Mouse (Mus musculus) fibroblast of lung, adult 2 months (primary cell): ENCODE measurements around the gene Casp7.

ENCODE experiments used
- DNase-seq: peaks from one replicate; pipeline ENCODE4 v3.0.0-alpha.2; 2011; ENCODE audit warnings: low read depth

Casp7 gene

GRCm38 (mm10) chr19:56470286-56471020 is 73.5 kb downstream of the Casp7 start:
- no peak for DNase-seq

- no peak for DNase-seq
These were observed 75.0 kb downstream of the Casp7 start for GRCm38 (mm10) chr19:56471934-56472333.

DNA sequence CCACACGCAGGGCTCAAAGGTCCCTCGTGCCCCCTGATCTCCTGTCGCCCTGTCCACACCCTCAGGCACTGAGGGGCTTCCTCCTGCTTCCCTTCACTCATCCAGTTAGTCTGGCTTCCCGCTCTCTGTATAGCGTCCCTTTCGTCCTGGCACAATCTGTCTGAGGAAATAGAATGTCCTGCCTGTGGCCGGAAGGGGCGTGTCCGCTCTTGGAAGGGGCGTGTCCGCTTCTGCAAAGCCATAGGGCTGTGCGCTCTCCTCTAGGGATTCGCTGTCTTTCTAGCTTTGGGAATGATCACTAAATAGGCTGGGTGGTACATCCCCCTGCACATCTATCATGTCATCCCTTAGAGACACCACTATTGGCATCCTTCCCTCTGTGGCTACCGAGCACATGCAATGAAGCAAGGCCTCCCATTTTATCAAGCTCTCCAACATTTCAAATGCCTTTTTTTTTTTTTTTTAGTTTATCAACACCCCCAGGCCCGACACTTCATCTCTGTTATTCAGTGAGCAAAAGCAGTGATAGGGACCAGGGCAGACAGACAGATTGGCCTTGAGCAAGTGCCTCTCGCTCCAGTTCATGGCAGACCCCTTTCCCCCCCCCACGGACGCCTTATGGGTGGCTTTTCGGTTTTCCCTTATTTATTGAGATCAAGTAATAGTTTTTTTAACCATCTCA is 78.1 kb downstream of the Casp7 start:
- DNase-seq = no peak

GRCm38 (mm10) chr19:56476546-56476945 is 79.6 kb downstream of the Casp7 start:
- no peak for DNase-seq

DNA sequence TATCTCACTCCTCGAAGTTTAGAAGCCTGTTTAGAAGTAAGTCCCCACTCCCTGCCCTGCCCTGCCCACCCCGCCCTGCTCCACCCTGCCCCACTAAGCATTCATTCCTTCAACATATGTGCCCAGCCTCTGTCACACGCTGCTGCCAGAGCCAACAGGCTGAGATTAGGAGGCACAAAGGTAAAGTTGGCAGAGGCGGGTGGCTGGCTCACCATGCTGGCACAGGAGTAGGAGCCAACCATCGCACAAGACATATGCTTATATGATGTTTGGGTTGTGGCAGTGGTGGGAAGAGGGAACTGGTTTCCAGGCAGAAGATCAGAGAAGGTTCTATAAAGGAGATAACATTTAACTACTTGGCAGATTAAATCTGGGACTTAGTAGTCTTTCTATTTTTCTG is 80.3 kb downstream of the Casp7 start:
- DNase-seq = no peak

DNA sequence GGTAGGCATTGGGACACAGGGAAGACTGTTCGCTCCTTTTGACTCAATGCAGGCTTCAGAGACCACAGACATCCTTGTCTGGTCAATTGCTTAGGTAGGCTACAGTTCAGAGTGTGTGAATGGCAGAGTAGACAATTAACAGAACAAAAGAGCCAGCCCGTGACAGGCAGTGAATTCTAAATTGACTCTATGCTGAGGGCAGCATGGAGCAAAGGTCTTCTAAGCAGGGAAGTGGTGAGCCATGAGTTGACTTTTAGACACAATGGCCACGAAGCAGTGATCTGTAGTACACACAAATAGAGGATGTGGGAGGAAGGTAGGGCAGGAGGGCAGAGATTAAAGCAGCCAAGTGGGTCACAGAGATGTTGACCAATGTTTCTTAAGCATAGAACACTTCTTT is 80.9 kb downstream of the Casp7 start:
- no peak for DNase-seq

- DNase-seq = no peak
These were observed 87.9 kb downstream of the Casp7 start for GRCm38 (mm10) chr19:56484630-56485375.

DNA sequence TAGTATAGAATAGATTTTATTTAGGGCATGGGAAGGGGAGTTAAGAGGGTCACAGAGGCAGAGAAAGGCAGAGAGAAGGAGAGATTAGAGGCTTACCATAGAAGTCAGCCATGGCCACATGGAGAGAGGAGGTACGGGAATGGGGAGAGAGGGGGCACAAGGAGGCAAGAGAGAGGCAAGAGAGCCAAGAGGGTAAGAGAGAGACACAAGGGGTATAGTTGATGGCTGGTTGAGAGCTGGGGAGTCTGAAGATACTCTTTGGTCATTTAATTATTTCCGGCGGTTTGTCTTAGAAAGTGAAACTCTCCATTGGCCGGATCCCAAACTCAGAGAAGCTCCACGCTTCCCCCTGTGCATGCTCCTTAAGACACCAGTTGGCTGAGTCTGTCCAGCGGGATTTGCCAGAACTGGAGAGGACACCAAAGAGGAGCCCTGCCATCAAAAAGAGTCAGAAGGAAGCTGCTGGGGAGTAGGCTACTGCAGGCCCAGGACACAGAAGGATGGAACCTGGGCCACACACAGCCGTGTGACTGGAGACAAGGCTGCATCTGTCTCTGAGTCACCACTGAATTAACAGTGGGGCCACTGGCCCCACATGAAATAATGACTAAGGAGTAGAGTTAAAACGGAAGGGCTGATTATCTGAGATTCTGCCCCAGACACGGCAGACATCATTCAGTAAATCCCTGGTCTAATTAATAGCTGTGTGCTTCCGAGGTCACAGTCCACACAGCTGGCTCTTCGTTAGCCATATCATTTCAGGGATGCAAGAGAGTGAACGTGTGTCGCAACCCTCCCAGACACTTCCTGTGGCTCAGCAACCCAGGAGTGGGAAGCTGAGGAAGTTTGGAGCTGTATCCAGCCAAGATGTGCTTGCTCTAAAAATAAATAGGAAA is 88.7 kb downstream of the Casp7 start:
- no peak for DNase-seq

GRCm38 (mm10) chr19:56486926-56487325 is 90.0 kb downstream of the Casp7 start:
- no peak for DNase-seq

- DNase-seq = no peak
These were observed 90.4 kb downstream of the Casp7 start for GRCm38 (mm10) chr19:56487339-56487738.

GRCm38 (mm10) chr19:56489601-56490000 is 92.7 kb downstream of the Casp7 start:
- DNase-seq = no peak
